Mouse (Mus musculus): ENCODE measurements around the gene Gm11037. TPM values are rescaled to one million over a fixed set of nuclear protein-coding genes. Genes with fewer than 3 reads are reported as not detected.

Gm11037 gene
- polyA plus RNA-seq, 1 experiment: not detected

- WGBS: 59% methylated on average over 5 of the region's 5 CpGs
- DNase-seq: no peak
- no peaks in the 10 kb centered on the region for H3K36me3 ChIP-seq (ENCODE audit: control insufficient read depth, insufficient read depth, low read length)
- peaks cover 16% of the 10 kb centered on the region for H3K4me1 ChIP-seq (replicated peaks; ENCODE audit: control insufficient read depth, insufficient read depth, low read length)
- TF ChIP-seq POLR2A (IDR thresholded peaks at IDR 0.05; ENCODE audit: control insufficient read depth, extremely low read depth, insufficient read depth, low read length, poor library complexity) (no peak), CTCF (IDR thresholded peaks at IDR 0.05; ENCODE audit: borderline replicate concordance, control insufficient read depth, extremely low read depth, insufficient read depth, low read length, poor library complexity) (no peak)
- H3K27ac ChIP-seq (ENCODE audit: control insufficient read depth, insufficient read depth, low read length): no peak overlapping the region
- no peaks in the 10 kb centered on the region for H3K27me3 ChIP-seq (ENCODE audit: control insufficient read depth, insufficient read depth, low read length)
- H3K4me3 ChIP-seq (ENCODE audit: control insufficient read depth, insufficient read depth, low read length): no peak overlapping the region
Measured at GRCm38 (mm10) chr2:131128211-131128610, 5.1 kb upstream of the Gm11037 start.

- Histone ChIP-seq H3K27ac (ENCODE audit: control insufficient read depth, insufficient read depth, low read length) (no peak overlapping the region), H3K27me3 (ENCODE audit: control insufficient read depth, insufficient read depth, low read length) (no peaks in the 10 kb centered on the region), H3K4me3 (ENCODE audit: control insufficient read depth, insufficient read depth, low read length) (no peak overlapping the region), H3K36me3 (ENCODE audit: control insufficient read depth, insufficient read depth, low read length) (no peaks in the 10 kb centered on the region), H3K4me1 (replicated peaks; ENCODE audit: control insufficient read depth, insufficient read depth, low read length) (peaks cover 16% of the 10 kb centered on the region)
- TF ChIP-seq CTCF (IDR thresholded peaks at IDR 0.05; ENCODE audit: borderline replicate concordance, control insufficient read depth, extremely low read depth, insufficient read depth, low read length, poor library complexity): no peak
- TF ChIP-seq POLR2A (IDR thresholded peaks at IDR 0.05; ENCODE audit: control insufficient read depth, extremely low read depth, insufficient read depth, low read length, poor library complexity): no peak
- 81% methylated on average over 3 of the region's 3 CpGs for WGBS
- DNase-seq: no peak
Measured at GRCm38 (mm10) chr2:131128636-131129157, 4.6 kb upstream of the Gm11037 start.

- Histone ChIP-seq H3K27ac (ENCODE audit: control insufficient read depth, insufficient read depth, low read length) (no peak overlapping the region), H3K4me3 (ENCODE audit: control insufficient read depth, insufficient read depth, low read length) (no peak overlapping the region), H3K36me3 (ENCODE audit: control insufficient read depth, insufficient read depth, low read length) (no peaks in the 10 kb centered on the region), H3K4me1 (replicated peaks; ENCODE audit: control insufficient read depth, insufficient read depth, low read length) (peaks cover 16% of the 10 kb centered on the region), H3K27me3 (ENCODE audit: control insufficient read depth, insufficient read depth, low read length) (no peaks in the 10 kb centered on the region)
- no peak for TF ChIP-seq CTCF (IDR thresholded peaks at IDR 0.05; ENCODE audit: borderline replicate concordance, control insufficient read depth, extremely low read depth, insufficient read depth, low read length, poor library complexity)
- TF ChIP-seq POLR2A (IDR thresholded peaks at IDR 0.05; ENCODE audit: control insufficient read depth, extremely low read depth, insufficient read depth, low read length, poor library complexity): no peak
- 94% methylated on average over 5 of the region's 5 CpGs for WGBS
- DNase-seq: no peak
Measured at GRCm38 (mm10) chr2:131129836-131130235, 3.5 kb upstream of the Gm11037 start.

- DNase-seq: no peak
Measured at GRCm38 (mm10) chr2:131130849-131131248, 2.4 kb upstream of the Gm11037 start.

GRCm38 (mm10) chr2:131132111-131132888, 997 bp upstream of the Gm11037 start:
- WGBS: 93% methylated on average over 10 of the region's 10 CpGs
- Histone ChIP-seq H3K27me3 (ENCODE audit: control insufficient read depth, insufficient read depth, low read length) (no peaks in the 10 kb centered on the region), H3K27ac (ENCODE audit: control insufficient read depth, insufficient read depth, low read length) (no peak overlapping the region), H3K4me1 (replicated peaks; ENCODE audit: control insufficient read depth, insufficient read depth, low read length) (peaks cover 10% of the 10 kb centered on the region), H3K36me3 (ENCODE audit: control insufficient read depth, insufficient read depth, low read length) (no peaks in the 10 kb centered on the region), H3K4me3 (ENCODE audit: control insufficient read depth, insufficient read depth, low read length) (no peak overlapping the region)
- TF ChIP-seq CTCF (IDR thresholded peaks at IDR 0.05; ENCODE audit: borderline replicate concordance, control insufficient read depth, extremely low read depth, insufficient read depth, low read length, poor library complexity) (no peak), POLR2A (IDR thresholded peaks at IDR 0.05; ENCODE audit: control insufficient read depth, extremely low read depth, insufficient read depth, low read length, poor library complexity) (no peak)
- DNase-seq: no peak

More at GRCm38 (mm10) chr2:131130849-131131248, 2.4 kb upstream of the Gm11037 start:
- Histone ChIP-seq H3K4me1 (replicated peaks; ENCODE audit: control insufficient read depth, insufficient read depth, low read length) (peaks cover 16% of the 10 kb centered on the region), H3K27ac (ENCODE audit: control insufficient read depth, insufficient read depth, low read length) (no peak overlapping the region), H3K27me3 (ENCODE audit: control insufficient read depth, insufficient read depth, low read length) (no peaks in the 10 kb centered on the region), H3K36me3 (ENCODE audit: control insufficient read depth, insufficient read depth, low read length) (no peaks in the 10 kb centered on the region), H3K4me3 (ENCODE audit: control insufficient read depth, insufficient read depth, low read length) (no peak overlapping the region)
- TF ChIP-seq CTCF (IDR thresholded peaks at IDR 0.05; ENCODE audit: borderline replicate concordance, control insufficient read depth, extremely low read depth, insufficient read depth, low read length, poor library complexity) (no peak), POLR2A (IDR thresholded peaks at IDR 0.05; ENCODE audit: control insufficient read depth, extremely low read depth, insufficient read depth, low read length, poor library complexity) (no peak)
- WGBS: 95% methylated on average over 2 of the region's 2 CpGs

DNA sequence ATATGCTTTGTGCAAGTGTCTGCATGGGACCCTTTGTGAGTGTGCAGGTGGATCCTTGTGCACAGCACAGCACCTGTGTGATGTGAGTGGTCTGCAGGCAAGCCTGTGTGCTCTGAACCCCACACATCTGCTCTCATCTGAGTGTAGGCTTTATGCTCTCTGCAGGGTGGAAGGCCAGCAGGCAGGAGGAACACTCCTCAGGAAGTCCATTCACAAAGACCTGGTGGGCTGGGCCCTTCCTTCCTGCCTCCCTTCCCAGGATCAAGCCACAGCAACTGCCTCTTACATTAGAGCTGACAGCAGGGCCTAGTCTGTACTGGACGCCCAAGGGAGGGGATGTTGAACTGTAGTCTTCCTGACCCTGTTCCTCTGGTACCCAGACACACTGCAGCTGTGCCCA, 1.1 kb downstream of the Gm11037 start:
- no peak overlapping the region for H3K4me3 ChIP-seq (ENCODE audit: control insufficient read depth, insufficient read depth, low read length)
- TF ChIP-seq CTCF (IDR thresholded peaks at IDR 0.05; ENCODE audit: borderline replicate concordance, control insufficient read depth, extremely low read depth, insufficient read depth, low read length, poor library complexity): no peak
- no peak for TF ChIP-seq POLR2A (IDR thresholded peaks at IDR 0.05; ENCODE audit: control insufficient read depth, extremely low read depth, insufficient read depth, low read length, poor library complexity)
- H3K4me1 ChIP-seq (replicated peaks; ENCODE audit: control insufficient read depth, insufficient read depth, low read length): no peaks in the 10 kb centered on the region
- H3K36me3 ChIP-seq (ENCODE audit: control insufficient read depth, insufficient read depth, low read length): no peaks in the 10 kb centered on the region
- H3K27ac ChIP-seq (ENCODE audit: control insufficient read depth, insufficient read depth, low read length): no peak overlapping the region
- H3K27me3 ChIP-seq (ENCODE audit: control insufficient read depth, insufficient read depth, low read length): no peaks in the 10 kb centered on the region
- DNase-seq: no peak
- WGBS: 25% methylated on average over 1 of the region's 1 CpGs
